Mouse (Mus musculus) MEL (cell line): ENCODE measurements around the gene Zkscan17. TPM values are rescaled to one million over a fixed set of nuclear protein-coding genes. Genes with fewer than 3 reads are reported as not detected.

Experiments used
- DNase-seq: peaks from one replicate; pipeline ENCODE4 v3.0.0; 2011; ENCODE audit warnings: low read depth, low spot score
- H3K27ac ChIP-seq: 2 replicates; pipeline ENCODE4 v1.5.1; 2012; ENCODE audit warnings: low read depth, mild to moderate bottlenecking, control low read depth, low read length, moderate library complexity; ENCODE audit not compliant: control insufficient read depth
- H3K27me3 ChIP-seq, 2 experiments: fragments of 150-350 bp in 1 of 2; sonication (generic) in 1 of 2; 2 replicates each; pipeline ENCODE4 v1.6.1; 2012; ENCODE audit warnings: low read length in 2 of 2, mild to moderate bottlenecking in 2 of 2, improper control_type of control experiment in 1 of 2, moderate library complexity in 1 of 2; ENCODE audit not compliant: insufficient read depth in 2 of 2, control insufficient read depth in 1 of 2
- H3K36me3 ChIP-seq, 2 experiments: 2 replicates each; pipeline ENCODE4 v1.6.1; 2012 to 2014; ENCODE audit warnings: low read length in 2 of 2, improper control_type of control experiment in 1 of 2, inconsistent platforms in 1 of 2, mild to moderate bottlenecking in 1 of 2; ENCODE audit not compliant: insufficient read depth in 2 of 2, control insufficient read depth in 1 of 2
- H3K4me1 ChIP-seq, 2 experiments: fragments of 150-350 bp in 1 of 2; sonication (generic) in 1 of 2; 2 replicates each; pipeline ENCODE4 v1.6.1; 2012; ENCODE audit warnings: low read length in 2 of 2, improper control_type of control experiment in 1 of 2, mild to moderate bottlenecking in 1 of 2; ENCODE audit not compliant: insufficient read depth in 2 of 2, control insufficient read depth in 1 of 2
- H3K4me3 ChIP-seq, 2 experiments: fragments of 150-350 bp in 1 of 2; sonication (generic) in 1 of 2; 2 replicates each; pipeline ENCODE4 v1.5.1; 2012; ENCODE audit warnings: low read depth in 2 of 2, low read length in 2 of 2, mild to moderate bottlenecking in 2 of 2, moderate library complexity in 2 of 2, control low read depth in 1 of 2, improper control_type of control experiment in 1 of 2; ENCODE audit not compliant: control insufficient read depth in 1 of 2, insufficient read depth in 1 of 2
- H3K79me2 ChIP-seq: 2 replicates; pipeline ENCODE4 v1.6.1; 2012; ENCODE audit warnings: mild to moderate bottlenecking, low read length, moderate library complexity; ENCODE audit not compliant: control insufficient read depth, poor library complexity, insufficient read depth
- H3K9ac ChIP-seq: 2 replicates; pipeline ENCODE4 v1.6.1; 2012; ENCODE audit warnings: low read depth, mild to moderate bottlenecking, control low read depth, low read length, moderate library complexity; ENCODE audit not compliant: control insufficient read depth, poor library complexity, severe bottlenecking
- H3K9me3 ChIP-seq: fragments of 150-350 bp; sonication (generic); replicated peaks from 2 replicates; pipeline ENCODE4 v1.6.1; 2012; ENCODE audit warnings: mild to moderate bottlenecking, low read length, improper control_type of control experiment, moderate library complexity; ENCODE audit not compliant: insufficient read depth
- E2F4 ChIP-seq: IDR thresholded peaks from 2 replicates; pipeline ENCODE4 v1.6.1; 2011; ENCODE audit warnings: low read depth, low read length, improper control_type of control experiment, borderline replicate concordance
- ELF1 ChIP-seq: IDR thresholded peaks from 2 replicates; pipeline ENCODE4 v1.6.1; 2014; ENCODE audit warnings: low read depth, mild to moderate bottlenecking, inconsistent platforms, low read length, improper control_type of control experiment, moderate library complexity
- EP300 ChIP-seq, 2 experiments: IDR thresholded peaks; 2 replicates each; pipeline ENCODE4 v1.6.1; 2011; ENCODE audit warnings: improper control_type of control experiment in 2 of 2, low read length in 2 of 2, low read depth in 1 of 2, mild to moderate bottlenecking in 1 of 2
- GABPA ChIP-seq: IDR thresholded peaks from 2 replicates; pipeline ENCODE4 v1.6.1; 2012; ENCODE audit warnings: low read depth, mild to moderate bottlenecking, inconsistent platforms, low read length, improper control_type of control experiment, moderate library complexity
- GATA1 ChIP-seq: IDR thresholded peaks from 2 replicates; pipeline ENCODE4 v1.6.1; 2011; ENCODE audit warnings: low read depth, low read length, improper control_type of control experiment
- HCFC1 ChIP-seq: IDR thresholded peaks from 2 replicates; pipeline ENCODE4 v1.6.1; 2012; ENCODE audit warnings: low read depth, mild to moderate bottlenecking, inconsistent platforms, low read length, improper control_type of control experiment, moderate library complexity
- JUND ChIP-seq: IDR thresholded peaks from 2 replicates; pipeline ENCODE4 v1.6.1; 2011; ENCODE audit warnings: low read depth, mild to moderate bottlenecking, improper control_type of control experiment, low read length
- MAX ChIP-seq: IDR thresholded peaks from 2 replicates; pipeline ENCODE4 v1.6.1; 2011; ENCODE audit warnings: low read length, improper control_type of control experiment
- MAZ ChIP-seq: IDR thresholded peaks from 2 replicates; pipeline ENCODE4 v1.6.1; 2012; ENCODE audit warnings: low read depth, mild to moderate bottlenecking, inconsistent platforms, low read length, improper control_type of control experiment
- MYC ChIP-seq: IDR thresholded peaks from 2 replicates; pipeline ENCODE4 v1.6.1; 2011; ENCODE audit warnings: low read depth, mild to moderate bottlenecking, low read length, improper control_type of control experiment, moderate library complexity
- NELFE ChIP-seq: IDR thresholded peaks from 2 replicates; pipeline ENCODE4 v1.6.1; 2011; ENCODE audit warnings: low read depth, low read length, improper control_type of control experiment
- NRF1 ChIP-seq: IDR thresholded peaks from 2 replicates; pipeline ENCODE4 v1.6.1; 2014; ENCODE audit warnings: low read depth, mild to moderate bottlenecking, inconsistent platforms, low read length, improper control_type of control experiment, moderate library complexity; ENCODE audit not compliant: poor library complexity, insufficient read depth, severe bottlenecking
- POLR2A ChIP-seq, 2 experiments: IDR thresholded peaks; 2 replicates each; pipeline ENCODE4 v1.6.1; 2011 to 2012; ENCODE audit warnings: low read length in 2 of 2, mild to moderate bottlenecking in 2 of 2, control low read depth in 1 of 2, improper control_type of control experiment in 1 of 2, low read depth in 1 of 2, moderate library complexity in 1 of 2; ENCODE audit not compliant: control insufficient read depth in 1 of 2, insufficient read depth in 1 of 2, poor library complexity in 1 of 2
- SIN3A ChIP-seq: IDR thresholded peaks from 2 replicates; pipeline ENCODE4 v1.6.1; 2012; ENCODE audit warnings: low read length, improper control_type of control experiment, inconsistent platforms
- SMC3 ChIP-seq: IDR thresholded peaks from 2 replicates; pipeline ENCODE4 v1.6.1; 2011; ENCODE audit warnings: low read depth, low read length, improper control_type of control experiment
- TAL1 ChIP-seq: IDR thresholded peaks from 2 replicates; pipeline ENCODE4 v1.6.1; 2012; ENCODE audit warnings: mild to moderate bottlenecking, inconsistent platforms, low read length, moderate library complexity, mixed read lengths
- TBP ChIP-seq: IDR thresholded peaks from 2 replicates; pipeline ENCODE4 v1.8.0; 2011; ENCODE audit warnings: low read depth, low read length, improper control_type of control experiment
- TCF12 ChIP-seq: IDR thresholded peaks from 2 replicates; pipeline ENCODE4 v1.6.1; 2014; ENCODE audit warnings: low read depth, mild to moderate bottlenecking, inconsistent platforms, low read length, improper control_type of control experiment, moderate library complexity
- UBTF ChIP-seq: IDR thresholded peaks from 2 replicates; pipeline ENCODE4 v1.6.1; 2012; ENCODE audit warnings: low read depth, mild to moderate bottlenecking, inconsistent platforms, low read length, improper control_type of control experiment, moderate library complexity, borderline replicate concordance; ENCODE audit not compliant: insufficient read depth
- ZC3H11A ChIP-seq: IDR thresholded peaks from 2 replicates; pipeline ENCODE4 v1.6.1; 2012; ENCODE audit warnings: low read depth, mild to moderate bottlenecking, inconsistent platforms, low read length, improper control_type of control experiment
- ZNF384 ChIP-seq: IDR thresholded peaks from 2 replicates; pipeline ENCODE4 v1.6.1; 2012; ENCODE audit warnings: low read depth, mild to moderate bottlenecking, inconsistent platforms, low read length, improper control_type of control experiment
- polyA plus RNA-seq, 2 experiments: library from polyadenylated mRNA; stranded (reverse) in 1 of 2; unstranded in 1 of 2; fragments of >175 nt in 1 of 2; fragments of >200 nt in 1 of 2; gene quantifications; 2 replicates each; pipeline versions ENCODE4 v1.2.1 to v1.2.4; 2012; ENCODE audit warnings: low replicate concordance in 2 of 2, low read depth in 1 of 2; ENCODE audit not compliant: insufficient read length in 2 of 2, insufficient read depth in 1 of 2, missing spikeins in 1 of 2
- total RNA-seq: library from RNA; depleted of rRNA; stranded (reverse); fragments of 300-350 nt; gene quantifications from 2 replicates; pipeline ENCODE4 v1.2.3, GENCODE M21; 2012

Gene Zkscan17
- total and polyA plus RNA-seq, 3 experiments = 31.7 to 49.6 TPM; not detected in 1

GRCm38 (mm10) chr11:59505839-59506712, 20.5 kb downstream of the Zkscan17 start:
- no peak for TF ChIP-seq MYC
- no peak for TF ChIP-seq GATA1
- TF ChIP-seq NRF1 = peak; percentile 36; the same call in 1 of the 2 replicates
- TF ChIP-seq SMC3 = no peak
- no peak for TF ChIP-seq TAL1
- peak; percentile 53; the same call in 1 of the 2 replicates for TF ChIP-seq E2F4
- TF ChIP-seq JUND = no peak
- peak; percentile 83 for TF ChIP-seq ELF1
- peak; percentile 57; the same call in 1 of the 2 replicates for TF ChIP-seq UBTF
- 0 out of 4 replicates have a peak, but pooled peaks of 1 of the 2 experiments have one; percentile 15 for TF ChIP-seq EP300 (IDR thresholded peaks at IDR 0.05; ENCODE audit: low read depth in 1 of 2, low read length in 2 of 2)
- TF ChIP-seq NELFE = peak; percentile 62; the same call in 1 of the 2 replicates
- no peak for TF ChIP-seq MAX
- TF ChIP-seq POLR2A (IDR thresholded peaks at IDR 0.05; ENCODE audit: control insufficient read depth in 1 of 2, insufficient read depth in 1 of 2, low read depth in 1 of 2, low read length in 2 of 2, poor library complexity in 1 of 2) = peak; percentile 34 to 56; a peak in 1 of 4 replicates
- peak; percentile 57 for TF ChIP-seq TCF12
- no peak for TF ChIP-seq GABPA
- peak; percentile 72 for TF ChIP-seq SIN3A
- TF ChIP-seq ZC3H11A = no peak
- TF ChIP-seq ZNF384 = no peak
- TF ChIP-seq MAZ = peak; percentile 81; the same call in 1 of the 2 replicates
- TF ChIP-seq HCFC1 = peak; percentile 89
- TF ChIP-seq TBP = peak; percentile 63; the same call in 1 of the 2 replicates
- peaks cover 12 to 23% of the 10 kb centered on the region in 2 experiments for H3K36me3 ChIP-seq
- H3K27ac ChIP-seq = peak overlapping the region; percentile 70
- peaks cover 4 to 29% of the 10 kb centered on the region in 2 experiments for H3K4me1 ChIP-seq
- peak overlapping the region; percentile 97 for H3K9ac ChIP-seq
- H3K4me3 ChIP-seq = peak overlapping the region; percentile 84 to 85
- H3K27me3 ChIP-seq = no peaks in the 10 kb centered on the region
- H3K9me3 ChIP-seq = no peaks in the 10 kb centered on the region
- DNase-seq = peak; percentile 93
- H3K79me2 ChIP-seq = peaks cover 17% of the 10 kb centered on the region
